33 mouse cellular contexts compared by ENCODE assay signal in genomic region chr15:80559978-80560377, GRCm38 (mm10). TPM values are rescaled to one million over a fixed set of nuclear protein-coding genes. Genes with fewer than 3 reads are reported as not detected.
DNase-seq lines count a peak whose midpoint lies in the region; ATAC-seq lines count a peak whose summit lies in the region.
"Had no signal": no experiment of that assay in that cellular context is flagged by ENCODE, and none has a peak within 500 bp of the region (broad histone marks: within the 10 kb centered on the region; RNA-seq: fewer than 3 reads in every experiment).

No protein-coding gene starts in this region.

- no peak overlapping the region for H3K4me3 ChIP-seq in heart, embryonic 12.5 days
- no peak overlapping the region for H3K4me3 ChIP-seq in macrophage (ENCODE audit: inconsistent target)
- H3K4me3 ChIP-seq: embryonic facial prominence, embryonic 15.5 days; forebrain, embryonic 10.5 days; heart, embryonic 15.5 days; layer of hippocampus, adult 2 months had no signal

- H3K36me3 ChIP-seq in heart, embryonic 12.5 days = no peaks in the 10 kb centered on the region
- H3K36me3 ChIP-seq in macrophage (ENCODE audit: inconsistent target) = no peaks in the 10 kb centered on the region
- H3K36me3 ChIP-seq: embryonic facial prominence, embryonic 15.5 days; forebrain, embryonic 10.5 days; heart, embryonic 15.5 days had no signal

- 40% methylated on average over 14 of the region's 14 CpGs for WGBS in heart, embryonic 12.5 days
- WGBS in macrophage (ENCODE audit: missing documents) = 29% methylated on average over 14 of the region's 14 CpGs

- peak overlapping the region; percentile 14; the same call in 1 of the 2 replicates for H3K4me2 ChIP-seq in heart, embryonic 12.5 days
- H3K4me2 ChIP-seq: embryonic facial prominence, embryonic 15.5 days; heart, embryonic 15.5 days had no signal

- peaks cover 8% of the 10 kb centered on the region for H3K27me3 ChIP-seq in heart, embryonic 12.5 days (replicated peaks)
- H3K27me3 ChIP-seq: CH12.LX; embryonic facial prominence, embryonic 15.5 days had no signal

- no peaks in the 10 kb centered on the region for H3K9me3 ChIP-seq in heart, embryonic 12.5 days (replicated peaks)
- H3K9me3 ChIP-seq: embryonic facial prominence, embryonic 15.5 days; forebrain, embryonic 10.5 days; heart, embryonic 15.5 days had no signal

- ATAC-seq in heart, embryonic 12.5 days (ENCODE audit: insufficient number of reproducible peaks, low FRiP score) = no peak
- ATAC-seq: forebrain, postnatal 0 days; inflammation-experienced regulatory T-cells, adult 6 months had no signal

- intact Hi-C loops in heart, postnatal 10 days (cut with DNase I) = loop anchor here (5.0 kb wide), 1 partner anchor 223 kb away; no protein-coding TSS in a partner anchor

- H3K79me2 ChIP-seq in macrophage (ENCODE audit: inconsistent target) = no peaks in the 10 kb centered on the region

- no peak for DNase-seq in heart, postnatal 10 days
- DNase-seq in 3134 (ENCODE audit: extremely low read depth, insufficient read length, low spot score) = peak; percentile 29
- peak; percentile 42 for DNase-seq in 416B (ENCODE audit: low read depth)
- DNase-seq in kidney, postnatal 36 days = no peak
- DNase-seq in natural killer cell, adult 2 months (ENCODE audit: low spot score in 2 of 2) = no peak
- DNase-seq: adrenal gland, postnatal 10 days; cerebellum, adult 9-11 months; forebrain, postnatal 0 days; gastrocnemius, postnatal 36 days; layer of hippocampus, postnatal 36 days; liver; lung, postnatal 10 days; retina, postnatal 1 day; right cerebral cortex, postnatal 4 days had no signal

- peaks cover 13% of the 10 kb centered on the region for H3K4me1 ChIP-seq in heart, embryonic 12.5 days (replicated peaks)
- H3K4me1 ChIP-seq: embryonic facial prominence, embryonic 15.5 days had no signal

- no peak overlapping the region for H3K27ac ChIP-seq in heart, embryonic 12.5 days (ENCODE audit: poor library complexity, severe bottlenecking)
- H3K27ac ChIP-seq in macrophage = peak overlapping the region; percentile 57; the same call in 1 of the 2 replicates
- H3K27ac ChIP-seq: embryonic facial prominence, embryonic 15.5 days; forebrain, embryonic 10.5 days; heart, embryonic 15.5 days; layer of hippocampus, adult 2 months had no signal

- no peak overlapping the region for H3K9ac ChIP-seq in heart, embryonic 12.5 days
- H3K9ac ChIP-seq: embryonic facial prominence, embryonic 15.5 days; forebrain, postnatal 0 days; heart, embryonic 15.5 days had no signal

RNA-seq across cellular contexts. Expression of gene Enthd1, which starts 5.0 kb away (rescaled TPM):
- not detected in 2 replicates for polyA plus RNA-seq in heart, embryonic 12.5 days (2016; fragmentation: Nextera tagmentation; extraction: Ambion mirVana)
- not detected for total RNA-seq in heart, postnatal 10 days (2021)
- total RNA-seq in macrophage (2018; cell fraction: chromatin; rRNA removed) = under 1 TPM in 1 of 26 experiments, not detected in 25; 0.21 TPM
- under 1 TPM in 11 of 26 experiments, not detected in 15; 0.05 to 0.17 (median 0.09) TPM for total RNA-seq in macrophage (2018; cell fraction: cytosol; rRNA removed)
- total RNA-seq in macrophage (2018; cell fraction: nucleus; rRNA removed) = under 1 TPM in 3 of 26 experiments, not detected in 23; 0.27 to 0.36 (median 0.28) TPM
- not detected in 3 replicates for polyA plus RNA-seq in macrophage (2018)
- total RNA-seq: adrenal gland, postnatal 10 days; CH12.LX; forebrain, postnatal 0 days; gastrocnemius, postnatal 36 days; layer of hippocampus, adult 2 months; layer of hippocampus, postnatal 36 days; left cerebral cortex, postnatal 25 days; MEL; midbrain, postnatal 0 days had no signal
- polyA plus RNA-seq: brain, embryonic 14.5 days; cortical plate, adult 2 months; embryonic facial prominence, embryonic 15.5 days; forebrain, embryonic 10.5 days; forebrain, postnatal 0 days; heart, embryonic 15.5 days; hindbrain, embryonic 11.5 days; kidney, adult 2 months; liver, embryonic 16.5 days; midbrain, postnatal 0 days; neural tube, embryonic 11.5 days; stomach, embryonic 16.5 days; urinary bladder, adult 2 months had no signal

RNA-seq across cellular contexts. Expression of gene Grap2, which starts 12.4 kb away (rescaled TPM):
- 11.2 and 12.0 TPM in 2 replicates for polyA plus RNA-seq in heart, embryonic 12.5 days (2016; fragmentation: Nextera tagmentation; extraction: Ambion mirVana)
- total RNA-seq in heart, postnatal 10 days (2021) = 1 to 10 TPM; 1.6 to 2.0 TPM
- total RNA-seq in macrophage (2018; cell fraction: chromatin; rRNA removed) = 1 to 10 TPM in 13 of 26 experiments, under 1 TPM in 10, not detected in 3; 0.16 to 2.2 (median 1.1) TPM
- total RNA-seq in macrophage (2018; cell fraction: cytosol; rRNA removed) = 1 to 10 TPM in 9 of 26 experiments, under 1 TPM in 17; 0.23 to 1.6 (median 0.93) TPM
- 1 to 10 TPM in 18 of 26 experiments, under 1 TPM in 8; 0.19 to 3.0 (median 1.2) TPM for total RNA-seq in macrophage (2018; cell fraction: nucleus; rRNA removed)
- 0.42 to 1.1 TPM (median 0.66 TPM) in 3 replicates for polyA plus RNA-seq in macrophage (2018)
- total RNA-seq: forebrain, postnatal 0 days had no signal
- polyA plus RNA-seq: forebrain, postnatal 0 days had no signal

Comparison
In these comparisons a context has a peak if more than half of its experiments do, and no peak if none do; other contexts are left out.
1. DNase-seq: peak in 3134 (single experiment) and 416B (single experiment); none in heart, postnatal 10 days (0 of 2), kidney, postnatal 36 days (0 of 2) and natural killer cell, adult 2 months (0 of 2).